Mouse (Mus musculus) forebrain, postnatal 0 days (tissue): ENCODE results near the gene Camk2b. TPM values are rescaled to one million over a fixed set of nuclear protein-coding genes. Genes with fewer than 3 reads are reported as not detected.
"Not testable (repeated sequence)": the region's sequence is repeated elsewhere in the genome, so short reads cannot be mapped to it uniquely, and the experiment has no call there.

ENCODE experiments used
- ATAC-seq: fragments of 200-750 bp; cut with Nextera tagmentation; 2 replicates; pipeline ENCODE4 v1.8.0; 2017; ENCODE audit warnings: mild to moderate bottlenecking, moderate library complexity
- DNase-seq: peaks from one replicate; pipeline ENCODE4 v3.0.0-alpha.2; 2015
- H3K27ac ChIP-seq: fragments of 300-500 bp; sonication (generic); 2 replicates; pipeline ENCODE4 v1.5.1; 2014; ENCODE audit warnings: low read depth, mild to moderate bottlenecking, antibody characterized with exemption, low read length, moderate library complexity, mixed read lengths
- H3K27me3 ChIP-seq: fragments of 300-500 bp; sonication (generic); 2 replicates; pipeline ENCODE4 v1.6.1; 2014; ENCODE audit warnings: mild to moderate bottlenecking, low read length, mixed read lengths; ENCODE audit not compliant: insufficient read depth
- H3K36me3 ChIP-seq: fragments of 300-500 bp; sonication (generic); 2 replicates; pipeline ENCODE4 v1.6.1; 2014; ENCODE audit warnings: mild to moderate bottlenecking, moderate library complexity; ENCODE audit not compliant: insufficient read depth
- H3K4me1 ChIP-seq: fragments of 300-500 bp; sonication (generic); 2 replicates; pipeline ENCODE4 v1.6.1; 2014; ENCODE audit warnings: antibody characterized with exemption; ENCODE audit not compliant: insufficient read depth
- H3K4me2 ChIP-seq: fragments of 300-500 bp; sonication (generic); 2 replicates; pipeline ENCODE4 v1.6.1; 2014; ENCODE audit warnings: low read depth, mild to moderate bottlenecking, moderate library complexity
- H3K4me3 ChIP-seq: fragments of 300-500 bp; sonication (generic); 2 replicates; pipeline ENCODE4 v1.5.1; 2014; ENCODE audit warnings: low read depth, low read length, mixed read lengths
- H3K9ac ChIP-seq: fragments of 300-500 bp; sonication (generic); 2 replicates; pipeline ENCODE4 v1.6.1; 2014; ENCODE audit warnings: mild to moderate bottlenecking
- H3K9me3 ChIP-seq: fragments of 300-500 bp; sonication (generic); 2 replicates; pipeline ENCODE4 v1.6.1; 2016; ENCODE audit warnings: low read length
- CTCF ChIP-seq: sonication (generic); IDR thresholded peaks from 2 replicates; pipeline ENCODE4 v1.5.1; 2016; ENCODE audit warnings: antibody characterized with exemption, control low read depth, low read depth
- WGBS: fragments of 180-500 bp; shearing (Covaris S2); extraction: QIAGEN DNeasy Blood & Tissue Kit; methylation state at CpG from one replicate; pipeline ENCODE4 v1.1.7; 2014; 5-methylcytosine and 5-hydroxymethylcytosine counted together
- polyA plus RNA-seq: library from polyadenylated mRNA; unstranded; fragments of >200 nt; fragmentation: Nextera tagmentation; extraction: Ambion mirVana; gene quantifications from 2 replicates; pipeline ENCODE4 v1.2.1, GENCODE M21; 2015
- total RNA-seq: library from RNA; depleted of rRNA; stranded (reverse); fragments of >200 nt; gene quantifications from 2 replicates; pipeline ENCODE4 v1.2.3, GENCODE M21; 2014; rRNA removed

The Camk2b gene
- total RNA-seq, result 271 and 284 TPM in 2 replicates
- polyA plus RNA-seq, result 227 and 280 TPM in 2 replicates

- WGBS, result 4% methylated on average over 6 of the region's 6 CpGs
- TF ChIP-seq CTCF, result peak; percentile 40; the same call in 1 of the 2 replicates
- Histone ChIP-seq H3K4me3 (peak within 1 kb of the TSS; percentile 84), H3K27me3 (no peaks in the 10 kb centered on the region), H3K9me3 (no peaks in the 10 kb centered on the region), H3K4me2 (peak within 1 kb of the TSS; percentile 72), H3K27ac (peak within 1 kb of the TSS; percentile 93), H3K36me3 (no peaks in the 10 kb centered on the region), H3K4me1 (peaks cover 33% of the 10 kb centered on the region), H3K9ac (peak within 1 kb of the TSS; percentile 92)
- DNase-seq (no peak), ATAC-seq (no peak)
These were observed at the start of gene Camk2b for GRCm38 (mm10) chr11:6066176-6066575. Gene Camk2b, minus strand, starts transcription at chr11:6066362.

- TF ChIP-seq CTCF, result no peak
- ATAC-seq (no peak), DNase-seq (no peak)
- Histone ChIP-seq H3K4me3 (no peak overlapping the region), H3K9ac (no peak overlapping the region), H3K36me3 (peaks cover 52% of the 10 kb centered on the region), H3K9me3 (no peaks in the 10 kb centered on the region), H3K4me2 (no peak overlapping the region), H3K27me3 (no peaks in the 10 kb centered on the region), H3K4me1 (no peaks in the 10 kb centered on the region), H3K27ac (no peak overlapping the region)
- 96% methylated on average over 5 of the region's 5 CpGs for WGBS
These were observed 45.7 kb upstream of the Camk2b start for GRCm38 (mm10) chr11:6111734-6112484.

- no peaks in the 10 kb centered on the region for H3K4me1 ChIP-seq
- peaks cover 62% of the 10 kb centered on the region for H3K36me3 ChIP-seq
- no peaks in the 10 kb centered on the region for H3K9me3 ChIP-seq
- peak; percentile 82 for DNase-seq
- H3K27me3 ChIP-seq, result no peaks in the 10 kb centered on the region
- peak overlapping the region; percentile 64; the same call in 1 of the 2 replicates for H3K27ac ChIP-seq
- no peak overlapping the region for H3K4me3 ChIP-seq
- no peak overlapping the region for H3K4me2 ChIP-seq
- ATAC-seq, result peak; percentile 85
- H3K9ac ChIP-seq, result no peak overlapping the region
- no peak for TF ChIP-seq CTCF
These were observed 43.8 kb upstream of the Camk2b start for GRCm38 (mm10) chr11:6109990-6110389.

- TF ChIP-seq CTCF, result no peak
- DNase-seq (no peak), ATAC-seq (no peak)
- 89% methylated on average over 5 of the region's 5 CpGs for WGBS
- H3K4me2 ChIP-seq, result no peak overlapping the region
- no peak overlapping the region for H3K4me3 ChIP-seq
- H3K27me3 ChIP-seq, result no peaks in the 10 kb centered on the region
- H3K4me1 ChIP-seq, result no peaks in the 10 kb centered on the region
- H3K9ac ChIP-seq, result no peak overlapping the region
- no peaks in the 10 kb centered on the region for H3K9me3 ChIP-seq
- no peak overlapping the region for H3K27ac ChIP-seq
- H3K36me3 ChIP-seq, result peaks cover 71% of the 10 kb centered on the region
These were observed 42.1 kb upstream of the Camk2b start for GRCm38 (mm10) chr11:6108296-6108695.

GRCm38 (mm10) chr11:6107722-6108121 is 41.6 kb upstream of the Camk2b start:
- H3K4me2 ChIP-seq, result no peak overlapping the region
- ATAC-seq (no peak), DNase-seq (no peak)
- TF ChIP-seq CTCF, result no peak
- H3K27me3 ChIP-seq, result no peaks in the 10 kb centered on the region
- H3K4me3 ChIP-seq, result no peak overlapping the region
- H3K9me3 ChIP-seq, result no peaks in the 10 kb centered on the region
- WGBS, result 59% methylated on average over 3 of the region's 3 CpGs
- peaks cover 65% of the 10 kb centered on the region for H3K36me3 ChIP-seq
- 0 out of 2 replicates have a peak overlapping the region, but pooled peaks have one; percentile 15 for H3K27ac ChIP-seq
- no peaks in the 10 kb centered on the region for H3K4me1 ChIP-seq
- H3K9ac ChIP-seq, result no peak overlapping the region

GRCm38 (mm10) chr11:6104734-6105133 is 38.6 kb upstream of the Camk2b start:
- Histone ChIP-seq H3K27me3 (no peaks in the 10 kb centered on the region), H3K9ac (no peak overlapping the region), H3K9me3 (no peaks in the 10 kb centered on the region), H3K27ac (no peak overlapping the region), H3K4me1 (no peaks in the 10 kb centered on the region), H3K4me2 (no peak overlapping the region), H3K4me3 (no peak overlapping the region), H3K36me3 (peaks cover 40% of the 10 kb centered on the region)
- ATAC-seq (peak; percentile 36; the same call in 1 of the 2 replicates), DNase-seq (no peak)
- 70% methylated on average over 5 of the region's 5 CpGs for WGBS
- no peak for TF ChIP-seq CTCF

- H3K27ac ChIP-seq, H3K4me1 ChIP-seq, ATAC-seq, H3K4me2 ChIP-seq, H3K27me3 ChIP-seq, DNase-seq, H3K4me3 ChIP-seq, H3K36me3 ChIP-seq, H3K9ac ChIP-seq, H3K9me3 ChIP-seq: not testable (repeated sequence)
- 99% methylated on average over 2 of the region's 3 CpGs for WGBS
These were observed 30.5 kb upstream of the Camk2b start for GRCm38 (mm10) chr11:6096637-6097036.
